Mouse (Mus musculus) frontal cortex, adult (tissue): ENCODE results near the gene Ppp1r12b.
A peak's percentile ranks its signal among the peaks of the same experiment; 100 is the strongest.

Experiments used
- ATAC-seq: cut with Nextera tagmentation; 2 replicates; pipeline ENCODE4 v1.9.2; 2017; ENCODE audit warnings: mild to moderate bottlenecking, moderate library complexity, mixed read lengths; ENCODE audit not compliant: low TSS enrichment

Ppp1r12b gene

GRCm38 (mm10) chr1:134796536-134796935, 159.2 kb downstream of the Ppp1r12b start:
- ATAC-seq = no peak

- ATAC-seq = peak; percentile 80
Observed at GRCm38 (mm10) chr1:134796076-134796475, 159.7 kb downstream of the Ppp1r12b start.

GRCm38 (mm10) chr1:134791456-134791855, 164.3 kb downstream of the Ppp1r12b start:
- no peak for ATAC-seq

- ATAC-seq = no peak
Observed at GRCm38 (mm10) chr1:134790716-134791439, 164.9 kb downstream of the Ppp1r12b start.

- no peak for ATAC-seq
Observed at GRCm38 (mm10) chr1:134788096-134788495, 167.6 kb downstream of the Ppp1r12b start.

- ATAC-seq = no peak
Observed at GRCm38 (mm10) chr1:134784911-134785310, 170.8 kb downstream of the Ppp1r12b start.

GRCm38 (mm10) chr1:134784481-134784880, 171.3 kb downstream of the Ppp1r12b start:
- no peak for ATAC-seq

- ATAC-seq = no peak
Observed at GRCm38 (mm10) chr1:134783958-134784357, 171.8 kb downstream of the Ppp1r12b start.

GRCm38 (mm10) chr1:134782797-134783196, 172.9 kb downstream of the Ppp1r12b start:
- ATAC-seq = no peak

- no peak for ATAC-seq
Observed at GRCm38 (mm10) chr1:134777936-134778548, 177.7 kb downstream of the Ppp1r12b start.

GRCm38 (mm10) chr1:134777201-134777885, 178.4 kb downstream of the Ppp1r12b start:
- no peak for ATAC-seq

- no peak for ATAC-seq
Observed at GRCm38 (mm10) chr1:134775631-134776030, 180.1 kb downstream of the Ppp1r12b start.

- no peak for ATAC-seq
Observed at GRCm38 (mm10) chr1:134774728-134775287, 180.9 kb downstream of the Ppp1r12b start.

GRCm38 (mm10) chr1:134774247-134774646, 181.5 kb downstream of the Ppp1r12b start:
- no peak for ATAC-seq

- no peak for ATAC-seq
Observed at GRCm38 (mm10) chr1:134773256-134773655, 182.5 kb downstream of the Ppp1r12b start.

- ATAC-seq = no peak
Observed at GRCm38 (mm10) chr1:134772821-134773220, 182.9 kb downstream of the Ppp1r12b start.

GRCm38 (mm10) chr1:134771999-134772398, 183.7 kb downstream of the Ppp1r12b start:
- no peak for ATAC-seq

- peak; percentile 81 for ATAC-seq
Observed at GRCm38 (mm10) chr1:134771353-134771752, 184.4 kb downstream of the Ppp1r12b start.

GRCm38 (mm10) chr1:134770312-134770711, 185.4 kb downstream of the Ppp1r12b start:
- no peak for ATAC-seq

GRCm38 (mm10) chr1:134766448-134766847, 189.3 kb downstream of the Ppp1r12b start:
- no peak for ATAC-seq

- ATAC-seq = peak; percentile 38; the same call in 1 of the 2 replicates
Observed at GRCm38 (mm10) chr1:134764831-134765458, 190.8 kb downstream of the Ppp1r12b start.
